Mouse (Mus musculus) kidney, adult 9 months (tissue): Measurements from ENCODE around the gene Nrg3.

Source experiments
- DNase-seq: peaks from one replicate; pipeline ENCODE4 v3.0.0; 2022

The Nrg3 gene

DNA sequence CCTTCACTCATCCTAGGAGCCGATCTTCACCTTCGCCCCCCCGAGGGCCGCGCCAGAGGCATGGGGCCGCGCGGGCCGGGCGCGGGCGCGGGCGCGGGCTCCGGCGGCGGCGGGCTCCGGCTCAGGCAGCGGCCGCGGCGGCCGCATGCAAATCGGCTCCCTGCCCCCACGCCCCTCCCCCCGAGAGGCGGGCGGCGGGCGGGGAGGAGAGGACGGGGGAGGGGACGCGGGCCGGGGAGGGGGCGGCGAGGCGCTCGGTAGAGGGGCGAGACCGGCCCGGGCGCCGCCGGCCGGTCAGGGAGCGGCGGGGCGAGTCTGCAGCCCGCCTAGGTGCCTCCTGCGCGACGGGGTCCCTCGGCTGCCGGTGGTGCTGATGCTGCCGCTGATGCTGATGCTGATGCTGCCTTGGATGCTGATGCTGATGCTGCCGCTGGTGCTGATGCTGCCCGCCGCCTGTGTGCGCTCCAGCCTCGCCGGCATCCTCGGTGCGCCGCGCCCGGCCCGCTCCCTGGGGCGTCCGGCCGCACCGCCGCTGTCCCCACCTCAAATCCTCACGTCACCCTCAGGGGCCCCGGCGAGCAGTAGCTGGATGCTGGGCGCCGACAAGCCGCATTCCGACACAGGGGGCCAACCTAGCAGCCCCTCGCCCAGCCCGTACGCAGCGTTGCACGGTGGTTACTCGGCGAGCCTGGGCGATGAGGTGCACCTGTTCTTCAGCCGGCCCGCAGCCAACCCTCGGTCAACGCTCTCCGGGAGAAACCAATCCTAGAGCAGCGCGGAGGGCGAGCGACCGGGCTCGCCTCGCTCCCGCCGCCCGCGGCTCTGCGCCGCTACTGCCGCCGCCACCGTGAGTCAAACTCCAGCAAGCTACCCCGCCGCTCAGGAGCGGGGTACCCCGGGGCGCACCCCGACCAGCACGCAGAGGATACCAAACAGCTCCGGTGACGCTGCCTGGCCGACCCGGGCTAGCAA is at the start of gene Nrg3:
Gene Nrg3, minus strand, starts transcription at position 299 of the 972 bp plus-strand sequence.
- no peak for DNase-seq

DNA sequence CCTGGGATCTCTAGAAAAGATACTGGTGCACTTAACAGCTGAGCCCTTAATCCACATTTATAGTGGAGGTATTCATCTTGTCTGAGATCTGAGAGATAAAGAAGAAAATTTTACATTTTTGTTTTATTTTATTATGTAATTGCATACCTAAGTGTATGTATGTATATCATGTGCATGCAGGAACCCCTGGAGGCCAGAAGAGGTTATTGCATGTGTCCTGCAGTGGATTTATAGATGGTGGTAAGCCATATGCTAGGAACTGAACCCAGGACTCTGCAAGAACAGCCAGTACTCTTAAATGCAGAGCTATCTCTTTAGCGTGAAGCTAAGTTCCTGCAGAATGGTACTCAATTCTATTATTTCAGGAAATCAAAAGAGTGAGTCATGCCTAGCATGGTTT is 36.1 kb upstream of the Nrg3 start:
- DNase-seq = no peak

DNA sequence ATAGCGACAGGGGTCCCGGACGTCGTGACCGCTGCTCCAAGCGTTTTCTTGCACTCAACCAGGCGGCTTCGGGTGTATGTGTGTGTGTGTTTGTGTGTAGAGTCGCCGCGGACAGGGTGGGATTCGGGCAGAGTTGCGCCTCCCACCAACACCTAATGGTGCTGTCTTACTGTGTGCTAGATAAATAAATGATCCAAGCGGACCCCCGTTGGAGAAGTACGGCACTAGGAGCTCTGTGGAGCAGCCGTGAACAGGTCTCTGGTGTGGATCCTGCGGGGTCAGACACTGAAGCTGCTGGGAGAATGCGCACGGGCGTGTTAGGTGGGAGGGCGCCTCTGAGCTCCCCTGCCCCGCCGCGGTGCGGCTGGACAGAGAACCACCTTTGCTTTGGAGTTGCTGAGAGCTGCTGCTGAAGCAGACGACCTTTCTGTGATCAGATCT is 903 bp upstream of the Nrg3 start:
- DNase-seq = no peak

DNA sequence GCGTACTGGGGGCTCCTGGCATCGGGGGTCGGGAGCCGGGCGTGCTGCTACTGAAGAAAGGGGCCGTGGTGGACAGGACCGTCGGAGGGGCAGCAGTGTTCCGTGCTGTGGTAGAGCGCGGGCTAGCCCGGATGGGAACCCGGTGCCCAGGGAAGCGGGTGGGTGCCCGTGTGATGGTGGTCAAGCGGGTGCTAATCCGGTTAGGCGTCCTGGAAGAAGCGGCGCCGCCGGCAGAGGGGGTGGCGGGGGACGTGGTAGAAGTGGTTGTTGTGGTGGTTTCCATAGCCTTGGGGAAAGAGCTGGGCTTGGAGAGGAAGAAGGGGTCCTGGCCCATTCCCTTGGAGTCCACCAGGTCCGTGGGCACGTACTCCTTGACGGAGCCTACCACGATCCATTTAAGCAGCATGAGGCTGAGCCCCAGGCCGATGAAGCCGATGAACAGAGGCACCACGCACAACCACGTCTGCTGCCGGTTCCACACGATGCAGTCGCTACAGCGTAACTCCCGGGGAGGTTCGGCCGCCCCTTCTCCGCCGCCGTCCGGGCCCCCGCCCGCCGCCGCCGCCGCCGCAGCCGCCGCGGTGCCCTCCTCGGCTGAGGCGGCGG is 639 bp downstream of the Nrg3 start:
- DNase-seq = no peak

DNA sequence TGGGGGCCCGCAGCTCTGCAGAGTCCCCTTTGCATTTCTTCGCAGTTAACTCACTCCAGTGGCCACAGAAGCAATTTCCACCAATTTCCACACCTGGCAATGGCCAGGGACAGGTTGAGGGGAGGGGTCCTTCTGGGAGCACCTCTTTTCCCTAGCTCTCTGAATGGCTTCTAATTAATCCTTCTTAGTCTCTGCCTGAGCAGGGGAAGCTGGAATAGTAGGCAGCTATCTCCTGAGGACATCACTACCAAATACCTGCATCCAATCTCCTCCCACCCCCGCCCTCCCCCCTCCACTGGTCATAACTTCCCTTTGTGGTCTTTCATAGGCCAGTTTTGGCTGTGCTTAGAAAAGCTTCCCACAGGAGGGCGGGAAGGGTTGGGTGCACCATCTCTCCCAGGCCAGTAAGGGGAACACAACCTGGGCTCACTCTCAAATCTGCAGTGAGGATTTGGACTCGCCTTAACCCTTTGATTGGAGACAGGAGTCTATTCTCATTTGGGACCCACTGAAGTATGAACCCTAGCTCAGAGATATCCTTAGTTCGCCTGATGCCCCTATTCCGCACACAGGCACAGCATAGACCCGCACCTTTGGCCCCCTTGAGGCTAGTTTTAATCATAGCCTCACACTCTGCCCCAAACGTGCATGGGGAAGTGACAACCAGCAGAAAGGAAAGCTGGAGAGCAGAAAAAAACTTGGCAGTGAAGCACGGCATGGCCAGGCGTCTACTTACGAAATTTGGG is 1.5 kb downstream of the Nrg3 start:
- DNase-seq = no peak

DNA sequence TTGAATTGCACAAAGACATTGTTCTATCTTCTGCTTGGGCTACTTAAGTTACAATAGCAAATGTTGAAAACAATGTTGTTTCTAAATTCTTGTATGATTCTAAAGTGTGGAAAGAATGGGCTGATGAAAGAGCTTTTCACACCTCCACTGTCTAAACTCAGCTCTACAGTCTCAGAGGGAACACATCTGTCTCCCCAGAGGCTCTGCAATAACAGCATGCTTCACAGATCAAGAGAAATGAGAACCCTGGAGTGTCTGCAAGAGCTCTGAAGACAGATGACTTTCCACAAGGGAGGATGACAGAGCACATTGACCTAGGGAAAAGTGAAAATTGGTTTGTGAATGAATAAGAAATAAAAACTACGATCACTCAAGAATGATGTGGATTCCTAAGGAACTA is 27.4 kb downstream of the Nrg3 start:
- DNase-seq = no peak

DNA sequence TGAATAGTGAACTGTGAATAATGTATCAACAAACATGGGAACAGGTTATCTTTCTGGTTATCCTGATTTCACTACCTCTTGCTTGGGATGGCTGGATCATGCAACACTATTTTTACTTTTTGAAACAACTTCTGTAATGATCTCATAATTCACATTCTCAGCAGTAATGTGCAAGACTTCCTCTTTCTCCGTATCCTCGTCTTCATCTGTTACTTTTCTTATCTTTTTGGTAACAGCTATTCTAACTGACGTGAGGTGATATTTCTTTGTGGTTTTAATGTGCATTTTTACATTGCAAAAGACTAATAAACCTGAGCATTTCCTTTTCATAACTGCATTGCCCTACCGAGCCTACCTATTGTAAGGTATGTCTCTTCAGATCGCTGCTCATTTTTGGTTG is 44.4 kb downstream of the Nrg3 start:
- DNase-seq = no peak

DNA sequence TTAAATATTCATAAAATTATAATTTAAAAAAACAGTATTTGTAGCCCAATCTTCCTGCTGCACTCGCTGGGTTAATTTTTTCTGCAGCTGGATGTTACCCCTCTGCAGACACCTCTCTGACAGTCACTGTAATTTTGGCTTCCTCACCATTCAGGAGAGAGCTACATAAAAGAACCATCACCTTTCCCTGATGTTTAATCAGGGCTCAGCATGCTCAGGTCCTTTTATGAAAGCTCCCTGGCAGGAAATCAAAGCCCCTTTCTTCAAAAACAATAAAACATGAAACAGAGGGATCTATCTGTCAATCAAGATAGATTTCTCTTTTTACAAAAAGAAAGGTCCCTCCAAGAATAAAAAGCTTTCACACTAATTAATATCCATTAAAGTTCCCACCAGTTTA is 51.0 kb downstream of the Nrg3 start:
- no peak for DNase-seq

DNA sequence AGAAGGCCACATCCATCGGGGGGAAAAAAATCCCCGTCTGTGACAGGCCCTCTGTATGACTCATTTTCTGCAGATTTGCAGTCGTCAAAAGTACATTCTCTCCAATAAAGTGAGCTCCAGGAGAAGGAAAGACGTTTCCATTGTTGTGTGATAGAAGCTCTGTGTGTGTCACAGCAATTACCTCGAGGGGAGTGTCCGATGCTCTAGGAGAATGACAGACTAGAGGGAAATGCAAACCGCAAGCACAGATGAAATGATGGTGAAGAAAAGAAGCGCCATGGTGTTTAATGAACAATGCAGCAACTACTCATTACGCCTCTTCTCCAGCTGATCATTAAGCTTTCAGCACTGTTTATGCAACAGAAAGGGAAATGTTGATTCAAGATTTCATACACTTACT is 59.6 kb downstream of the Nrg3 start:
- DNase-seq = no peak

DNA sequence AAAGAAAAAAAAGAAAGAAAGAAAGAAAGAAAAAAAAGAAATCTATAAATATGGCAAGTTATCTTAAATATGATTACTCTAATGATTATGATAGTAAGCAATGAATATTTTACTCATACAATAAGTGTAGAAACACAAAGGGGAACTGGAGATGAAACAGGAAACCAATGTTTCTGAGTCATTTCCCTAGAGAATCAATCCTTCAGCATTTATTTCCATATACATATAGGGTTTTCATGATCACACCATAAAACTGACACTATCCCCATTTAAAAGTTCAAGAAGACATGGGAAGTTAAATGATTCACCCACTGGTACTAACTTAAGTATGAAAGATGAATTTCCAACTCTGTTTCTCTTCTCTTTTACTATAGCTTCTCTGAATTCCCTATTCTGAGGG is 86.0 kb downstream of the Nrg3 start:
- DNase-seq = no peak

DNA sequence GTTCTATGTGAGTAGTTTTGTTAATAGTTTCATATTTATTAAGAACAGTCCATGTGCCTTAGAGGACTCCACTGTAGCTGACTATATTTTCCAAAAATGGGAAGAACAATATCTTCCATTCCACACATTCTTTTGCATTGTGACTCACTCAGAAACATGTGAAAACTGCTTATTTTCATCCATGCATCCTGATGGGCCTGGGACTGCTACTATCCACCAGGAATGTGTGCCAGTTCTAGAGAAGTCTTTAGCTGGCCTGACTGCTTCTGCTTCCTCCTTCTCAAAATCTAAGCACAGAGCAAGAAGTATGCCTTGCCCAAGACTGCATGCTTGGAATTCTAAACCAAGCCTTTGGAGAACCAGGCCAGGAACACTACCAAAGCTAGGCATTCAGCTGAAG is 91.6 kb downstream of the Nrg3 start:
- DNase-seq = no peak

DNA sequence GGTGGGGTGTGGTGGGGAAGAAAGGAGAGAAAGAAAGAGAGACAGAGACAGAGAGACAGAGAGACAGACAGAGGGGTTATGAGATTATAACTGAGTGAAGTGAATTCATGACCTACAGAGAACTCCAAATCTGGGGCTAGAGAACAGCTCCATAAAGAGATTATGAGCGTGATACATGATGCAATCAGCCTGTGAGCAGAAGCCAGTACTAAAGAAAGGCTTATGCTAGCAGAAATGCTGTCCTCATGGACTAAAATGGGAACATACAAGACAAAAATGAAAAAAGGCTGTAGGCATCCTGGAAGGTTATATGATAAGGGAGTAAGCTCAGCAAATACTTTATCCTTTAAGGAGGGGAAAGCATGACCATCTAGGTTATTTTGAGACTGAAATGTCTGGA is 99.7 kb downstream of the Nrg3 start:
- no peak for DNase-seq

DNA sequence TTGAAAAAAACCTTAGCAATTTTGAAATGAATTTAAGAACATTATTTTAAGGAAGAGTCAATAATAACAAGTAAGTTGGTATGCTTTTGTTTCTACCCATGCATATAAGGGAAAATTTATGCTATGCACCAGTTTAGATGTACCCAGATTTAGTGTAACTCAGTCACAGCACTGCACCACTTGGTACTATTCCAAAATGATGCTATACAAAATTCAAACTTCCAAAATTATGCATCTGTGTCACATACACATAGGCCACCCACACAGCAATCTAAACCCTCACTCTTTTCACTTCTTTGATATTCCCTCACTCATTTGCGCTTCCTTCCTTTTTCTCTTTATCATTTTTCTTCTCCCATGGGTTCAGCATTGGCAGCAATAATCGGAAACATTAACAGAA is 116.6 kb downstream of the Nrg3 start:
- no peak for DNase-seq

DNA sequence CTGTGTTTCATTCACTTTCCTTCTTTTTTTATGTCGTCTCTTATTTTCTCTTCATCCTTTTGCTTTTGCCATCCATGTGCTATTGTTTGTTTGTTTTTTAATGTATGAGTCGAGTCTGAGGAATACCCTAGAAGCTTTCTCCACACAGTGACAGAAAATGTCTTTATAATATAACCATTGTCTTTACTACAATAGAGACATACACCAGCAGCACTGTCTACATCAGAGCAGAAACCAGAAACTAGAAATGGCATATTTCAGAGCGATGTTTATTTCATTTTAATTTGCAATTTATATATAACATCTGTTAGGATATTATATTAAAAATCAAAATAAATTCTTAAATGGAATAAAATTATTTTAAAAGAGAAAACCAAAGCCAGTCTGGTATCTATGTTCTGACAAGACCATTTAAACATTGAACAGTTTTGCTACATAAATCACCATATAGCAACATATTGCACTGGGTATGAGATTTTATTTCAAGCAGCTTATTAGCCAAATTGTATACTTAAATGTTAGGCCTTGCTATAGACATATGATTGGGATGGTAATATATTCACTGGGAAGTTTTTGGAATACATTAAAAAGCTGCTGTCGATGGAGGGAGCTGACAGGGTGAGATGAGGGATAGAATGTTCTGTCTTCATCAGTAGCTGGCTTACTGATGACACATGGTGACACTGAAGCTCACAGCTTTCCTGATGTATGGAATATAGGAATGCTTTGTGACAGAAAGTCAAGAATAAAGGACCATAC is 120.7 kb downstream of the Nrg3 start:
- no peak for DNase-seq

DNA sequence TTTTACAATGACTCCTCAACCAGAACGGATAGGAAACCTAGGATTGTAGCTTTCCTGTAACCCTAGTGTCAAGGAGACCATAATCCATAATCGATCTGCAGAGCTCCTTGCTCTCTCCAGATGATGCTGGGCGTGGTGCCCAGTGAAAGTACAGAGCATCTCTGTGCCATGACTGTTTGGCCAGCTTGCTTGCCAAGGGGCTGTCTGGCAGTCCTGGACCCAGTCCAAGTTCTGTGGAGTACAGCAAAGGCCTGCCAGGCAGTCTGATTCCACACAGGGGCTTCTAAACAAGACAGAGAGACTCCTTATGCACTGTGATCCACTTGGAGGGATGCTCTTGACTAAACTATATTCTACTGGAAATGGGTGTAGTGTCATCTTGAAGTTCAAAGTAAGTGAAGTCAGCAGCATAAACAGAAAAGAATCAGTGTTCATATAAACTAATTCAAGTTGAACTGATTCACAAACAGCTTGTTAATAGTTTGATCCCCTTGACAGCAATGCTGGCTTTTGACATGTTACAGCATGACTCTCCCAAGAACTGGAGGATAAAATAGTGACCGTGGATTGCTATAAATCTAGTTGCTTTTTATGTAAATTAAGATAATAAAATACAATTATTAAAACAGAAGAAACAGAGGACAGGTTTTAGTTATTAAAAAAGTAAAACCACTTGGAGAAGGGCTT is 155.3 kb downstream of the Nrg3 start:
- DNase-seq = no peak

DNA sequence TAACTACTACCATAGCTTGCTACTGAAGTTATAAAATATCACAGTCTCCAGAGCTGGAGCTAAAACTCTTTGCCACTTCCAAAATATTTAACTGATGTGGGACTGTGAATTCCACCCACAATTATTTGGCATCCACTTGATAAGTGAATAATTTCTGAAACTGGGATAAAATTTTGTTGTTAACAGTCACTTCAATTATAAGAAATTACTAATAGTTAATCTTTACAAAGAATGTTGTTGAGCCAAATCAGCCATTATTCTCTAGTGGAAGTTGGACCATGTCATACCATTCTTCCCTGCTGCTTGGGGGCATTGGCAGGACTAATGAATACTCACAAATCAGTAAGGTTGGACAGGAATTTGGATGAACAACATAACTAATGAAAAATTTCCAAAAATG is 158.8 kb downstream of the Nrg3 start:
- no peak for DNase-seq

DNA sequence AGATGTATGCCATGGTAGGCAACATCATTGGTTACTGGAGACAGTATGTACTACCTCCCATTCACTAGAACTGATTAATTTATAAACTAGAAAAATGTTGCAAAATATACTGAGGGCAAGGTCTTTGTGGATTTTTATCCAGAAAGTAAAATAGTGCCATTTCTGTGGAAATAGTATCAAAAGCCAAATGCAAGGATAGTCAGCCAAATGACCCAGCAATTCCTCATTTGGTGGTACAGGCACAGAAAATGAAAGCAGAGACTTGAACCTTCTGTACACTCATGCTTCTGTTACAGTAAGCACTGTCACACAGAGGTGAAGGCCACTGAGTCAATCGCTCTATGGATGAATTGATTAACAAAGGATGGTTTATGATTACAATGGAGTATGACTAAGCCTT is 207.8 kb downstream of the Nrg3 start:
- no peak for DNase-seq

DNA sequence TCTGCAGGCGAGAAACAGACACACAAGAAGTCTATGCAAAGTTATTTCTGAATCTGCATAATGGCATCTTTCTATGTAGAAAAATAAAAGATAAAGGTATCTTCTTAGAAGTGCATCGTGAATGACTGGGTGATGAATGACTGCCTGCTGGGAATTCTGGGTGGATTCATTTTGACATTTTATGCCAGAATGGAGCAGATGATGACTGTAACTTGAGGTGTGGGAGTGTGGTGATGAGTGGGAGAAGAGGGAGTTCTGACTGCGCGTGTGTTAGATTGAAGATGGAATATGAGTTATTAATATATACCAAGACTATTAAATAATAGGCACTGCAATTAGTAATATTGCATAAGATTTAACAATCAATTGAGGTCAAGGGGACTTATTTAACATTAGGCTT is 208.5 kb downstream of the Nrg3 start:
- DNase-seq = no peak

DNA sequence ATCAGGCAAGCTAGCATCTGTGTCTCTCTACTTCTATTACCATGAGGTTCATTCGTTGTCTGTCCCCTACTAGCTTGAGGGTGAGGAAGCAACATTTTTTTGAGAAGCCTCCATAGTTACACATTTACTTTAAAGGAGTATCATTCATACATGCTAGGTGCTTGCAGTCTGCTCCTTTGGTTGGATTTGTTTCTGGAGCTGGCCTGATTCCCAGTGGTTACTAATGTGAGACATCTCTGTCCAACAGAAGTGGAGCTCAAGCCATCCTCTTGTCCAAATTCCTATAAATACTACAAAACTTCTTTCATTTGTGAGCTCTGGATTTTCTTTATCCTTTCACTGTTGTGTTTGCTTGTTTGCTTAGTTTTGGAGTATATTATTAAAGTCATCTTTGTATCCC is 211.9 kb downstream of the Nrg3 start:
- DNase-seq = no peak

DNA sequence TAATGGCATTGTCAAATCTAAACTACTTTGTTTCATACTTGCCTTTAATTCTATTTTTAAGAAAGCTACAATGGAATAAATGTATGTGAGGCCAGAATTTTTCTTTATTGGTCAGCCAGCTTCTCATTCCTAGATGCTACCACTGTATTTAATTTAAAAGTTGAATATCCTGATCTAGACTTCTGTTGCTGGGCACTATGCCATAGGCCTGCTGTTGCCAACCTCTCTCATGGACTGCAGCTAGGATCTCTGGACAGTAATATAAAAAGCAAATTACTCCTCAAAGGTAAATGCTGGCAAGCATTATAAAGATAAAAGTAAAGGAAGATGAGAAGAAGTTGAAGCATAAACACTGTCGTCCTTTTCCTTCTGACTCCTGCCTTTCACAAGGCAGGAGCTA is 217.5 kb downstream of the Nrg3 start:
- DNase-seq = no peak

DNA sequence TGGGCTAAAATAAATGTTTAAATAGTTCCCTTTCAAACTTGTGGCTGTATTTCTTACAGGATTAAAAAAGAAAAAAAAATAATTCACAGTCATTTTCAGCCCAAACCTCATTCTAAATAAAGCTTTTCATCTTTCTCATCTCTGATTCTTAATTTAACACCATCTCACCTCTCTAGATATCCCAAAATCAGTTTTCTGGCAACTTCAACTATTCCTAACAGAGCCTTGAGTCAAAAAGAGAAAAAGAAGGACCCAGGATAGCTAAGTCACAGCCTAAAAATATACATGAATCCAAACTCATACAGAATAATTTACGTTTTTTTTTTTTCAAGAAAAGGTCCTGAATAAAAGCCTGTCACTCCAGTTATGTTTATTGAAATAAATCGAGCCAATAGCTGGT is 232.6 kb downstream of the Nrg3 start:
- DNase-seq = no peak

DNA sequence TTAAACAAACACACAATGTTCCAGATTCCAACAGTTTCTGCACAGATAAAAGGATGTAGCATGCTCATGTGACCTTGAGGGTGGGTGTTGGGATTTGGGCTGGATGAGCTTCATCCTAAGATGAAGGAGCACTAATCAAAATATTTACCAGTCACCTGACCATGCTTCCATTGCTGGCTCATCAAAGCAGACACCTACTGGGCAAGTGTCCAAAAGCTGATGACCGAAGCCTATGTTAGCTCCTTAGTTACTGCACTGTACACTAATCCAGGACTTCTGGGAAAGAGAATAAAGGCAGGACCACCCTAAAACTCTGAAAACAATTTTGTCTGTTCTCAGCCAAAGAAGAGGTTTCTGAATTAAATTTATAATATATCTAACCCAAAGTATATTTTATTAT is 261.4 kb downstream of the Nrg3 start:
- DNase-seq = no peak
